Mouse (Mus musculus) limb, embryonic 12.5 days (tissue): ENCODE results near the gene Fbxw5. TPM values are rescaled to one million over a fixed set of nuclear protein-coding genes. Genes with fewer than 3 reads are reported as not detected.

ENCODE experiments used
- ATAC-seq: fragments of 200-750 bp; cut with Nextera tagmentation; 2 replicates; pipeline ENCODE4 v1.8.0; 2017; ENCODE audit warnings: low read depth, moderate TSS enrichment; ENCODE audit not compliant: insufficient number of reproducible peaks, insufficient read depth, low FRiP score, low TSS enrichment
- H3K27ac ChIP-seq: fragments of 300-500 bp; sonication (generic); 2 replicates; pipeline ENCODE4 v1.5.1; 2016; ENCODE audit warnings: mild to moderate bottlenecking, moderate library complexity
- H3K27me3 ChIP-seq: fragments of 300-500 bp; sonication (generic); 2 replicates; pipeline ENCODE4 v1.6.1; 2016; ENCODE audit warnings: mild to moderate bottlenecking, moderate library complexity
- H3K36me3 ChIP-seq: fragments of 300-500 bp; sonication (generic); 2 replicates; pipeline ENCODE4 v1.6.1; 2016; ENCODE audit warnings: mild to moderate bottlenecking, moderate library complexity
- H3K4me1 ChIP-seq: fragments of 300-500 bp; sonication (generic); replicated peaks from 2 replicates; pipeline ENCODE4 v1.6.1; 2016
- H3K4me2 ChIP-seq: fragments of 300-500 bp; sonication (generic); 2 replicates; pipeline ENCODE4 v1.6.1; 2016; ENCODE audit warnings: mild to moderate bottlenecking, moderate library complexity
- H3K4me3 ChIP-seq: fragments of 300-500 bp; sonication (generic); replicated peaks from 2 replicates; pipeline ENCODE4 v1.5.1; 2016; ENCODE audit warnings: mild to moderate bottlenecking
- H3K9ac ChIP-seq: fragments of 300-500 bp; sonication (generic); replicated peaks from 2 replicates; pipeline ENCODE4 v1.6.1; 2016; ENCODE audit warnings: mild to moderate bottlenecking, moderate library complexity
- H3K9me3 ChIP-seq: fragments of 300-500 bp; sonication (generic); 2 replicates; pipeline ENCODE4 v1.6.1; 2016; ENCODE audit warnings: mild to moderate bottlenecking, moderate library complexity
- WGBS: fragments of 180-500 bp; shearing (Covaris S2); methylation state at CpG from one replicate; pipeline ENCODE4 v1.1.7; 2016; 5-methylcytosine and 5-hydroxymethylcytosine counted together
- polyA plus RNA-seq: library from polyadenylated mRNA; unstranded; fragments of >200 nt; fragmentation: Nextera tagmentation; extraction: Ambion mirVana; gene quantifications from 2 replicates; pipeline ENCODE4 v1.2.1, GENCODE M21; 2016

Fbxw5 gene
- polyA plus RNA-seq, 1 experiment from 2014 or later: 68.4 TPM

DNA sequence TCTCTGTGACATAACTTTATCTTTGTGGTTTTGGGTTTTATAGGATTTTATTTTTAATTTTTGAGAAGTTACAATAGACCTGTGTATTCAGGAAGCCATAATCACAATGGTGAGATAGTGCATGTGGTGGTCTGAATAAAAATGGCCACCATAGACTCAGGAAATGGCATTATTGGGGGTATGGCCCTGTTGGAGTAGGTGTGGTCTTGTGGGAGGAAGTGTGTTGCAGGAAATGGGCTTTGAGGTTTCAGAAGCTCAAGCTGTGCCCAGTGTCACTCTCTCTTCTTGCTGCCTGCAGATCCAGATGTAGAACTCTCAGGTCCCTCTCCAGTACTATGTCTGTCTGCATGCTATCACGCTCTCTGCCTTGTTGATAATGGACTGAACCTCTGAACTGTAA lies 20.0 kb upstream of the Fbxw5 start:
- Histone ChIP-seq H3K27me3 (no peaks in the 10 kb centered on the region), H3K9me3 (no peaks in the 10 kb centered on the region), H3K36me3 (no peaks in the 10 kb centered on the region), H3K4me2 (no peak overlapping the region), H3K4me3 (no peak overlapping the region), H3K4me1 (no peaks in the 10 kb centered on the region), H3K9ac (no peak overlapping the region), H3K27ac (no peak overlapping the region)
- 87% methylated on average over 1 of the region's 1 CpGs for WGBS
- no peak for ATAC-seq

DNA sequence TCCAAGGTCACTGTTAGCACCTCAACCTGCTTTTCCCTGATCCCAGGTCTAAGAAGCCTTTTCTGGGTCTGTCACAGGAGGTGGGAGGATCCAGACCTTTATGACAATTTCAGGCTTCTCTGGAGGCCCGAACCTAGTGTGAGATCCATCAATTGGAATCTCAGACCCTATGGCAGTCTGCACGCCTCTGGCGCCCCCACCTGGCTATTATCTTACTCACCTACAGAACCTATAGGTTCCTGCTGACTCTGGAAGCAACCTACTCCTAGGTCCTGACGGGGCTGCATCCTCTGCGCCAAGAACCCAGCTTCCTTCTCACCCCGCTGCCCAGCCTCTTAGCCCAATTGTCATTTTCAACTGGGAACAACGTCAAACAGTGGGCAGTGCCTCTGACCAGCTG lies 17.6 kb upstream of the Fbxw5 start:
- no peaks in the 10 kb centered on the region for H3K27me3 ChIP-seq
- no peak overlapping the region for H3K4me2 ChIP-seq
- H3K36me3 ChIP-seq: no peaks in the 10 kb centered on the region
- H3K27ac ChIP-seq: no peak overlapping the region
- WGBS: 21% methylated on average over 7 of the region's 7 CpGs
- H3K4me1 ChIP-seq: no peaks in the 10 kb centered on the region
- H3K9me3 ChIP-seq: no peaks in the 10 kb centered on the region
- H3K9ac ChIP-seq: no peak overlapping the region
- ATAC-seq: no peak
- H3K4me3 ChIP-seq: no peak overlapping the region

DNA sequence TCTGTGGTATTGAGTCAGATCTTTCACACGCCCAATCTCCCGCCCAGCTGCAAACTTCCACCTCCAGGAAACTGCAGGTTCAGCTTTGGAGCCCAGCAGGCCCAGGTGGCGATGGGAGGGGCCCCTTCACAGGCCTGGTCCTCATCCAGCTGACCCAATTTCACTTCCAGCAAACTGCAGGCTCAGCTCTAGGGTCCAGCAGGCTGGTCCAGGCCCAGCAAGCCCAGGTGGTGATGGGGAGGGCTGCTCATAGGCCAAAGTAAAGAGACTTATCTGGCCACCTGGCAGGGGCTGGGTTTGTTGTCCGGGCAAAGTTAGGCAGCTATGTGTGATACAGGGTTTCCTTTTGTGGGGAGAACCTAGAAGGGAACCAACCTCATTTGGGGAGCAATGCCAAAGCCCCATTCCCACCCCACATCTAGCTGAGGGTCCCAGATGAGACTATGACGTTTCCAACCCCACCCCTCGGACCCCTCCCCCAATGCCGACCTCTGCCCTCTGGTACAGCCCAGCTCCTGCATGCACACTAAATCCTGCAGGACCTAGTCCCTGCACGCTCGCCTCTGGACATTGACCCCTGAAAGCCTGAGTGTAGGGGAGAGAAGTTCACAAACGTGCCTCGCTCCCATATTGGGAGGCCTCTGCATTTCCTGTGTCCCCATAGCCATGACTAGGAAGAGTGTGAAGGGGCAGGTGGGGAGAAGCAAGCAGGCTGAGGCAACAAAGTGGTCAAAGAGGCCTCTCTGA lies 15.5 kb upstream of the Fbxw5 start:
- H3K9ac ChIP-seq: peak overlapping the region; percentile 27; the same call in 1 of the 2 replicates
- no peaks in the 10 kb centered on the region for H3K9me3 ChIP-seq
- H3K27ac ChIP-seq: no peak overlapping the region
- no peaks in the 10 kb centered on the region for H3K4me1 ChIP-seq
- no peaks in the 10 kb centered on the region for H3K27me3 ChIP-seq
- H3K4me3 ChIP-seq: no peak overlapping the region
- ATAC-seq: no peak
- H3K4me2 ChIP-seq: no peak overlapping the region
- WGBS: 68% methylated on average over 11 of the region's 11 CpGs
- no peaks in the 10 kb centered on the region for H3K36me3 ChIP-seq

DNA sequence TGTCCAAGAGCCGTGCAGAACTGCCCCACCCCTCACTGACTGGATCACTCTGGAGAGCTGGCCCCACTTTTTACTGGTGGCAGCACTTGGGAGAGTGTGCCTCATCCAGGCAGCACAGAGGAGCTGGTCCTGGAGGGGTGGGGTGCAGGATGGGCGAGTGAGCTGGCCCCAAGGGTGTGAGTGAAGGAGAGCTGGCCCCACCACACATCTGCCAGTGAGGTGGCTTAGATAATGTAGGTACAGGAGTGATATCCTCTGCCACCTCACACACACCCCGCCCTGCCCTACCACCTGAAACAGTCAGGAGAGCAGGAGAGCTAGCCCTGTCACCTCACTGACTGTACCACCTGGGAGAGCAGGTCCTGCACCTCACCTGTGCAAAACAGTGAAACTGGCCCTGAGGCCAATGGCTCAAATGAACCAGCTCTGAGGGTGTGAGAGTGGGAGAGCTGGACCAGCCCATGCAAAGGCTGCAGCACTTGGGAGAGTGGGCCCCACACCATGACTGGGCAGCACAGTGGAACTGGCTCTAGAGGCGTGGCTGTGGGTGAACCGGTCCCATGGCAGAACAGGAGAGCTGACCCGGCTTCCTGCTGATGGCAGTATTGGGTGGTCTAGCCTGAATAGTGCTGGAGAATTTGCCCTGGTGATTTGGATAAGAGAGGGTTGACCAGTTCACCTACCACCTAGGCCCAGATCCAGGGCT lies 12.4 kb upstream of the Fbxw5 start:
- no peaks in the 10 kb centered on the region for H3K4me1 ChIP-seq
- no peak for ATAC-seq
- no peaks in the 10 kb centered on the region for H3K27me3 ChIP-seq
- no peak overlapping the region for H3K4me2 ChIP-seq
- no peaks in the 10 kb centered on the region for H3K9me3 ChIP-seq
- H3K9ac ChIP-seq: no peak overlapping the region
- WGBS: 77% methylated on average over 6 of the region's 6 CpGs
- no peak overlapping the region for H3K4me3 ChIP-seq
- no peaks in the 10 kb centered on the region for H3K36me3 ChIP-seq
- H3K27ac ChIP-seq: no peak overlapping the region

DNA sequence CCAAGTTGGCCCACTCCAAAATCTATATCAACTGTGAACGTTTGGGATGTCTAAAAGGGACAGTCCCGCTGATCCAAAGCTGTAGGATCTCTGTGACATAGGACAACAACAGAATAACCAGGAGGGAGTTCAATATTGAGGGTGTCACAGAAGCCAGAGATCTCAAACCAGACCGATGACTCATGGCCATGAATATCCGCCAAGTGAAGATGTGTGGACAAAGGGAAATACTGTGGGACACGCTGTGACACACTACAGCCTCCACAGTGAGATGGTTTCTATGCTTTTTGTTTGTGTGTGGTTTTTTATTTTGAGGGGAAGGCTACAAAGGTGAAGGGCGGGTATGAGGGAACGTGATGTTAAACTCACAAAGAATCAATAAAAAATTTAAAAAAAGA lies 11.9 kb upstream of the Fbxw5 start:
- ATAC-seq: no peak

DNA sequence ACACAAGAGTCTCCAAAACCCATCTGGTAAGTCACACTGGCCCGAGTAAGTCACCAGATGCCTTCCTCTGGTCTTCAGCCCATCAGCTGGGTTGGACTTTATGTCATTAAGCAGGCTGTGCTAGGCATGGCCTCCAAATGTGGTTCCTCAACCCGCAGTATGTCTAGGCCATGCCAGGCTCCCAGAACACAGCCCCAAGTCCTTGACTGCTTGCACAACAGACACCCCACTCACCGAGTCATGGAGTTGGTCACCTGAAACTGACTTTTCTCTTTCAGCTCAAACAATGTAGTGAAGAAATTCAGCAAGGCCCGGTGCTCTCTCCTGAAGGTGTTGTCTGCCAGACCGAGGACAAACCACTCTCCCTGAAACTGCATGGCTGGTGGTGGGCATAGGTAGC lies 7.6 kb upstream of the Fbxw5 start:
- no peaks in the 10 kb centered on the region for H3K36me3 ChIP-seq
- H3K4me1 ChIP-seq: no peaks in the 10 kb centered on the region
- 81% methylated on average over 5 of the region's 5 CpGs for WGBS
- no peak for ATAC-seq
- no peak overlapping the region for H3K4me2 ChIP-seq
- no peak overlapping the region for H3K27ac ChIP-seq
- H3K27me3 ChIP-seq: no peaks in the 10 kb centered on the region
- no peak overlapping the region for H3K9ac ChIP-seq
- no peaks in the 10 kb centered on the region for H3K9me3 ChIP-seq
- H3K4me3 ChIP-seq: no peak overlapping the region

More for the DNA sequence above, 11.9 kb upstream of the Fbxw5 start:
- no peaks in the 10 kb centered on the region for H3K9me3 ChIP-seq
- WGBS: 79% methylated on average over 7 of the region's 7 CpGs
- H3K27ac ChIP-seq: no peak overlapping the region
- no peaks in the 10 kb centered on the region for H3K36me3 ChIP-seq
- H3K27me3 ChIP-seq: no peaks in the 10 kb centered on the region
- H3K4me2 ChIP-seq: no peak overlapping the region
- no peaks in the 10 kb centered on the region for H3K4me1 ChIP-seq
- no peak overlapping the region for H3K4me3 ChIP-seq
- H3K9ac ChIP-seq: no peak overlapping the region

DNA sequence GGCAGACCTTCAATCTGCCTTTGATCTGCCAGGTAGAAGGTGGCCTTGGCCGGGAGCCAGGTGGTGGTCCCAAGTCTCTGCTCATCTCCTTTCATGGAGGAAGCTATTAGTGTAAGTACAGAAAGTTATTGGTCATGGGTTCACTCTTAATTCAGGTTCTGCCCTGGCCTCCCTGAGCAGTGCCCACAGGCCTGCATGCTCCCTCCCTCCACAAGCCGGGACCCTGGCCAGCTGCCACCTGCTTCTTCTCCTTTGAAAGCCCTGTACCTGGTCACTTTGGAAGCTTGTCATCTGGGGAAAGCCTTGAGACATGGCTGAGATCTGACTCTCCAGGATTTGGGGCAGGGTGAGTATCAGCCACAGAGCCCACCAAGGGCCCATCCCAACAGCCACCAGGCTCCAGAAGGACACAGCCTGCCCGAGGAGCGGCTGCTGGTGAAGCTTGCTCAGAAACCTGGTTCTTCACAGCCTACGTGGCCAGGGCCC lies 7.0 kb upstream of the Fbxw5 start, which contains the start of gene Lcn12:
Gene Lcn12 (minus strand): TSS at position 436 of the 486 bp plus-strand sequence.
- no peaks in the 10 kb centered on the region for H3K9me3 ChIP-seq
- WGBS: 79% methylated on average over 5 of the region's 5 CpGs
- no peak within 1 kb of the TSS for H3K4me3 ChIP-seq
- no peaks in the 10 kb centered on the region for H3K36me3 ChIP-seq
- H3K4me1 ChIP-seq: 0 out of 2 replicates have a peak, but pooled peaks cover 2% of the 10 kb centered on the region
- no peak for ATAC-seq
- H3K27me3 ChIP-seq: no peaks in the 10 kb centered on the region
- no peak within 1 kb of the TSS for H3K4me2 ChIP-seq
- no peak within 1 kb of the TSS for H3K27ac ChIP-seq
- no peak within 1 kb of the TSS for H3K9ac ChIP-seq

DNA sequence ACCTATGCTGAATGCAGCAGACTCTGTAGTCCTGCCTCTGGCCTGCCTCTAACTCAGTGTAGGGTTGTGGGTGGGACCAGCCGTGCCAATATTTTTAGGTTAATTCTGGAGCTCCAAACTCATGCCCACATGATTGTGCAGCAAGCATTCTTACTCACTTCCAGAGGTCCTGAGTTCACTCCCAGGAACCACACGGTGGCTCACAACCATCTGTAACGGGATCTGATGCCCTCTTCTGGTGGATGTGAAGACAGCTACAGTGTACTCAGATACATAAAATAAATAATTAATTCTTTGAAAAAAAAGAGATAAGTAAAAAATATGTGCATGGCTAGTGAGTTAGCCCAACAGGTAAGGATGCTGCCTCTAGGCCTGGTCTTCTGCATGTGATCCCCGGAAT lies 4.1 kb upstream of the Fbxw5 start:
- H3K9ac ChIP-seq: no peak overlapping the region
- 45% methylated on average over 4 of the region's 4 CpGs for WGBS

DNA sequence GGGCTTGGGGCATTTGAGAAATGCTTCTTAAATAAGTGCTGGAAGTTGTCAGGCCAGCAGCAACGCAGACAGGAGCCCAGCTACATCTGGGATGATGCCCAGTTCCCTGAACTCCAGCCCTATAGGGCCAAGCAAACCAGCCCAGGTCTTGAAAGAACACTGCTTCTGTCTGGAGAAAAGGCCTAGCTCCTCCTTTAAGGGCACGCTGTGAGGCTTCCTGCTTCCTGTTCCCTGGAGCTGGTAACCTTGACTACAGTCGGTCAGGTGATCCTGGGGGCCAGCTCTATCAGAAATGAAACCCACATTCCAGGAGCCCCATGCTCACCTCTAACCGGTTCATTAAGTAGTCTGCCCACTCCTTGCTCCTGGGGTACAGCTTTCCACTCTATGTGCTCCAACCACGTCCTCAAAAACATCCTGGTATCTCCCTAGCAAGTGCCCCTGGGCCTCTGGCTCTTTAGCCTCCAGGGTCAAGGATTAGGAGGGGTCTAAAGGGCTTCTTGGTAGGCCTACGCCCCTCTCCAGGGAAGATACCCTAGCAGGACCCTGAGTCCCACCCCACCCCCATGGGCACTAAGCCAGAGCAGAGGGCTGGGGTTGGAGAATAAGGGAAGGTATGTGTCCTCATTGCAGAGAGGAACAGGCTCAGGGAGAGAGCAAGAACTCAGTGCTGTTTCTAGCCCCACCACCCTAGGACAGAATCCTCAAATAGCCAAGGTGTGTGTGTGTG lies 2.5 kb upstream of the Fbxw5 start:
- H3K27me3 ChIP-seq: no peaks in the 10 kb centered on the region
- no peaks in the 10 kb centered on the region for H3K9me3 ChIP-seq
- H3K4me3 ChIP-seq: no peak overlapping the region
- peaks cover 15% of the 10 kb centered on the region for H3K4me1 ChIP-seq
- no peak for ATAC-seq
- H3K9ac ChIP-seq: no peak overlapping the region
- no peak overlapping the region for H3K4me2 ChIP-seq
- 51% methylated on average over 6 of the region's 6 CpGs for WGBS
- H3K27ac ChIP-seq: peak overlapping the region; percentile 56
- H3K36me3 ChIP-seq: peaks cover 7% of the 10 kb centered on the region; the same call in 1 of the 2 replicates

More for the DNA sequence above, 4.1 kb upstream of the Fbxw5 start:
- H3K4me1 ChIP-seq: peaks cover 7% of the 10 kb centered on the region
- ATAC-seq: no peak
- H3K9me3 ChIP-seq: no peaks in the 10 kb centered on the region
- H3K4me3 ChIP-seq: no peak overlapping the region
- H3K4me2 ChIP-seq: no peak overlapping the region
- no peak overlapping the region for H3K27ac ChIP-seq
- no peaks in the 10 kb centered on the region for H3K27me3 ChIP-seq
- H3K36me3 ChIP-seq: no peaks in the 10 kb centered on the region

DNA sequence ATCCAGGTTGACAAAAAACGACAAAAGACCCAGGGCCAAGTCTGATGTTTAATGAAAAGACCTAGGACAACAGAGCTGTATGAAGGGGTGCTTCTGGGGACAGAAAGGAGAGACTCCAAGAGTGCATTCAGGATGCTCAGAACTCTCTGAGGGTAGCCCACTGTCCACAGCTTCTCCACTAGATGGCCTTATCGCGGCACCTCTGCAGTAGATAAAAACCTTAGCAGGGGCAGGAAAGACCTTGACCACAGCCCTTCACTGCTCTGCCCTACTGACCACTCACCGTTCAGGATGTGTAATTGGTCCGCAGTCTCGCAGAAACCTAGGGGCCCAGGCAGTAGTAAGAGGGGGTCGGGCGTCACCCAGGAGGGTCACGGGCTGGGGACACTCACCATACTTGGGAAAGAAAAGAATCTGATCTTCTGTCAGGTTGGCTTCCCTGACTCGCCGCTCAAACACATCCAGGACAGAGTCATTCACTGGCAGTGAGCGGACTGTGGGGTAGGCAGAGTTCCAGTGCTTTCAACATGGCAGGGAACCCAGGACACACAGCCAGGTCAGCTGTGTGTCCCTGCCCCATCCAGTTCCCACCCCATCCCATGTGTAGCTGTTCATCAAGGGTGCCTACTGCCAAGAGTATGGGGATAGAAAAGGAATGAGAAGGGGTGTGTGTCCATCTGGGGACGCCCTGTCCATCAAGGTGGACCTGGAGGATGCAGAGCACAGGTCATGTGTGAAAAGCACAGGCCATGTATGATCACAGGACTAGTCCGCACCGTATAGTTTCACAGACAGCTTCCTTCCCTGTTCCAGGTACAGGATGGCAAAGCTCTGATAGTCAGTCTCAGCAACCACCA lies 1.7 kb upstream of the Fbxw5 start:
- WGBS: 72% methylated on average over 15 of the region's 15 CpGs
- Histone ChIP-seq H3K4me2 (no peak overlapping the region), H3K9me3 (no peaks in the 10 kb centered on the region), H3K27me3 (no peaks in the 10 kb centered on the region), H3K4me3 (no peak overlapping the region), H3K27ac (no peak overlapping the region), H3K36me3 (peaks cover 16% of the 10 kb centered on the region), H3K4me1 (peaks cover 15% of the 10 kb centered on the region), H3K9ac (no peak overlapping the region)
- no peak for ATAC-seq
